Mouse (Mus musculus) B cell, adult (primary cell): ENCODE results near the gene Vpreb3. TPM values are rescaled to one million over a fixed set of nuclear protein-coding genes. Genes with fewer than 3 reads are reported as not detected.

Experiments used
- total RNA-seq: library from RNA; stranded (reverse); gene quantifications from 4 replicates; pipeline ENCODE4 v1.2.4, GENCODE M21; 2023; ENCODE audit not compliant: inconsistent age

The Vpreb3 gene
- total RNA-seq: 106 to 145 TPM (median 134 TPM) in 4 replicates

GRCm38 (mm10) chr10:75942736-75943477 is at the start of gene Vpreb3:
Vpreb3 (plus strand) TSS chr10:75943057.

GRCm38 (mm10) chr10:75893089-75893750 is 49.6 kb upstream of the Vpreb3 start, which contains the start of gene Derl3:
Derl3 (plus strand) TSS chr10:75893413.

GRCm38 (mm10) chr10:75921026-75921725 is 21.7 kb upstream of the Vpreb3 start, which contains the start of gene Smarcb1:
Smarcb1 (minus strand) TSS chr10:75921617.

GRCm38 (mm10) chr10:75932891-75933290 is 10.0 kb upstream of the Vpreb3 start, which contains the start of gene Chchd10:
Chchd10 (plus strand) TSS chr10:75933130.

GRCm38 (mm10) chr10:75935680-75936541 is 6.9 kb upstream of the Vpreb3 start, which contains the start of gene Mmp11:
Mmp11 (minus strand) TSS chr10:75936496.

GRCm38 (mm10) chr10:75940520-75940919 is 2.3 kb upstream of the Vpreb3 start, which contains the start of gene Gm867:
Gm867 (minus strand) TSS chr10:75940672.

GRCm38 (mm10) chr10:75954381-75954811 is 11.5 kb downstream of the Vpreb3 start, which contains the start of gene Gm5134:
Gm5134 (plus strand) TSS chr10:75954514.

Other genes starting within 250 kb of the Vpreb3 start
- 85.4 to 99.8 TPM (median 93.3 TPM) in 4 replicates for gene Cabin1, start 178.7 kb upstream of the Vpreb3 start, total RNA-seq
- gene Ddt, start 169.6 kb upstream of the Vpreb3 start, total RNA-seq: 27.4 to 36.0 TPM (median 31.1 TPM) in 4 replicates
- not detected in 4 replicates for gene Gm20441, start 162.1 kb upstream of the Vpreb3 start, total RNA-seq
- gene Gstt3, start 161.6 kb upstream of the Vpreb3 start, total RNA-seq: 6.7 to 10.3 TPM (median 8.6 TPM) in 4 replicates
- gene Gstt1, start 144.5 kb upstream of the Vpreb3 start, total RNA-seq: not detected in 4 replicates
- not detected in 4 replicates for gene Gstt4, start 120.5 kb upstream of the Vpreb3 start, total RNA-seq
- gene Gstt2, start 105.6 kb upstream of the Vpreb3 start, total RNA-seq: 30.2 to 44.1 TPM (median 38.2 TPM) in 4 replicates
- gene Mif, start 82.8 kb upstream of the Vpreb3 start, total RNA-seq: 226 to 261 TPM (median 242 TPM) in 4 replicates
- gene Derl3, start 49.6 kb upstream of the Vpreb3 start, total RNA-seq: 14.4 to 19.2 TPM (median 14.8 TPM) in 4 replicates
- gene Smarcb1, start 21.4 kb upstream of the Vpreb3 start, total RNA-seq: 75.2 to 82.6 TPM (median 81.7 TPM) in 4 replicates
- gene Chchd10, start 9.9 kb upstream of the Vpreb3 start, total RNA-seq: 144 to 159 TPM (median 149 TPM) in 4 replicates
- gene Mmp11, start 6.6 kb upstream of the Vpreb3 start, total RNA-seq: 2.2 to 5.1 TPM (median 3.2 TPM) in 4 replicates
- gene Gm867, start 2.4 kb upstream of the Vpreb3 start, total RNA-seq: not detected in 4 replicates
- 1.3 to 2.0 TPM (median 1.6 TPM) in 4 replicates for gene Gm5134, start 11.5 kb downstream of the Vpreb3 start, total RNA-seq
- 10.6 to 16.2 TPM (median 12.9 TPM) in 4 replicates for gene Zfp280b, start 89.6 kb downstream of the Vpreb3 start, total RNA-seq
- 0.21 TPM in 1 of 4 replicates, not detected in the others for gene Slc5a4b, start 167.9 kb downstream of the Vpreb3 start, total RNA-seq
- not detected in 4 replicates for gene Slc5a4a, start 204.4 kb downstream of the Vpreb3 start, total RNA-seq